Mouse (Mus musculus) CH12.LX (cell line): ENCODE results near the gene Rora. TPM values are rescaled to one million over a fixed set of nuclear protein-coding genes. Genes with fewer than 3 reads are reported as not detected.

Source experiments
- DNase-seq: peaks from one replicate; pipeline ENCODE4 v3.0.0-alpha.2; 2013; ENCODE audit errors: extremely low read depth
- H3K27ac ChIP-seq: 2 replicates; pipeline ENCODE4 v1.5.1; 2012; ENCODE audit warnings: low read depth, mild to moderate bottlenecking, control low read depth, moderate library complexity; ENCODE audit not compliant: insufficient read depth
- H3K27me3 ChIP-seq: replicated peaks from 2 replicates; pipeline ENCODE3; 2012; ENCODE audit warnings: inconsistent platforms
- H3K36me3 ChIP-seq, 2 experiments: replicated peaks in 1 of 2; 2 replicates each; pipeline versions ENCODE3 to v1.6.1; 2012; ENCODE audit warnings: inconsistent platforms in 1 of 2, low read length in 1 of 2, mild to moderate bottlenecking in 1 of 2, mixed read lengths in 1 of 2, moderate library complexity in 1 of 2; ENCODE audit not compliant: control insufficient read depth in 1 of 2, insufficient read depth in 1 of 2
- H3K4me1 ChIP-seq, 2 experiments: 2 replicates each; pipeline ENCODE4 v1.6.1; 2012; ENCODE audit warnings: inconsistent platforms in 1 of 2, moderate library complexity in 1 of 2; ENCODE audit not compliant: insufficient read depth in 2 of 2, control insufficient read depth in 1 of 2
- H3K4me2 ChIP-seq: 2 replicates; pipeline ENCODE4 v1.6.1; 2012; ENCODE audit warnings: low read depth, mild to moderate bottlenecking, control low read depth; ENCODE audit not compliant: poor library complexity, insufficient read depth, severe bottlenecking
- H3K4me3 ChIP-seq, 3 experiments: fragments of 150-350 bp in 1 of 3; sonication (generic) in 1 of 3; replicated peaks in 1 of 3; 2 replicates each; pipeline versions ENCODE3 to v1.5.1; 2011 to 2012; ENCODE audit warnings: low read depth in 2 of 3, low read length in 2 of 3, mild to moderate bottlenecking in 2 of 3, moderate library complexity in 2 of 3, control low read depth in 1 of 3, improper control_type of control experiment in 1 of 3, inconsistent platforms in 1 of 3, mixed read lengths in 1 of 3; ENCODE audit not compliant: poor library complexity in 1 of 3
- H3K79me2 ChIP-seq: replicated peaks from 2 replicates; pipeline ENCODE4 v1.6.1; 2012; ENCODE audit warnings: mild to moderate bottlenecking, moderate library complexity; ENCODE audit not compliant: control insufficient read depth, poor library complexity, insufficient read depth, severe bottlenecking; ENCODE audit errors: extremely low read depth
- H3K9ac ChIP-seq: 2 replicates; pipeline ENCODE4 v1.6.1; 2012; ENCODE audit warnings: low read depth, mild to moderate bottlenecking, control low read depth, moderate library complexity; ENCODE audit not compliant: insufficient read depth
- H3K9me3 ChIP-seq: replicated peaks from 2 replicates; pipeline ENCODE3; 2012; ENCODE audit warnings: low read length, inconsistent platforms, mixed read lengths
- BHLHE40 ChIP-seq: IDR thresholded peaks from 2 replicates; pipeline ENCODE4 v1.6.1; 2011; ENCODE audit warnings: mild to moderate bottlenecking, low read depth, low read length, improper control_type of control experiment
- E2F4 ChIP-seq: IDR thresholded peaks from 2 replicates; pipeline ENCODE4 v1.6.1; 2011; ENCODE audit warnings: low read depth, low read length, improper control_type of control experiment; ENCODE audit not compliant: insufficient replicate concordance
- EP300 ChIP-seq: IDR thresholded peaks from 2 replicates; pipeline ENCODE4 v1.6.1; 2011; ENCODE audit warnings: low read length, improper control_type of control experiment
- ETS1 ChIP-seq: conservative IDR thresholded peaks from 2 replicates; pipeline ENCODE4 v1.6.1; 2012; ENCODE audit warnings: low read depth, mild to moderate bottlenecking, inconsistent platforms, low read length, improper control_type of control experiment, moderate library complexity
- GABPA ChIP-seq: IDR thresholded peaks from 2 replicates; pipeline ENCODE4 v1.6.1; 2012; ENCODE audit warnings: low read depth, low read length, improper control_type of control experiment, inconsistent platforms; ENCODE audit not compliant: insufficient replicate concordance
- HCFC1 ChIP-seq: IDR thresholded peaks from 2 replicates; pipeline ENCODE4 v1.6.1; 2012; ENCODE audit warnings: low read depth, mild to moderate bottlenecking, inconsistent platforms, low read length, improper control_type of control experiment
- IRF4 ChIP-seq: IDR thresholded peaks from 2 replicates; pipeline ENCODE4 v1.6.1; 2014; ENCODE audit warnings: low read depth, mild to moderate bottlenecking, inconsistent platforms, low read length, improper control_type of control experiment
- KAT2A ChIP-seq: IDR thresholded peaks from 2 replicates; pipeline ENCODE4 v1.6.1; 2012; ENCODE audit warnings: low read length, improper control_type of control experiment, inconsistent platforms; ENCODE audit not compliant: insufficient replicate concordance
- MAX ChIP-seq: IDR thresholded peaks from 2 replicates; pipeline ENCODE4 v1.6.1; 2011; ENCODE audit warnings: low read length, improper control_type of control experiment
- MAZ ChIP-seq: IDR thresholded peaks from 2 replicates; pipeline ENCODE4 v1.6.1; 2012; ENCODE audit warnings: low read depth, mild to moderate bottlenecking, inconsistent platforms, low read length, improper control_type of control experiment, moderate library complexity
- NRF1 ChIP-seq: IDR thresholded peaks from 2 replicates; pipeline ENCODE4 v1.6.1; 2014; ENCODE audit warnings: low read depth, mild to moderate bottlenecking, inconsistent platforms, low read length, improper control_type of control experiment, moderate library complexity
- POLR2AphosphoS2 ChIP-seq: IDR thresholded peaks from 2 replicates; pipeline ENCODE4 v1.6.1; 2011; ENCODE audit warnings: low read depth, low read length, improper control_type of control experiment
- RAD21 ChIP-seq: IDR thresholded peaks from 2 replicates; pipeline ENCODE4 v1.6.1; 2011; ENCODE audit warnings: low read depth, mild to moderate bottlenecking, low read length, improper control_type of control experiment, moderate library complexity
- RCOR1 ChIP-seq: conservative IDR thresholded peaks from 2 replicates; pipeline ENCODE4 v1.6.1; 2012; ENCODE audit warnings: low read depth, mild to moderate bottlenecking, inconsistent platforms, low read length, improper control_type of control experiment
- SIN3A ChIP-seq: IDR thresholded peaks from 2 replicates; pipeline ENCODE4 v1.6.1; 2012; ENCODE audit warnings: low read length, improper control_type of control experiment, inconsistent platforms
- SMC3 ChIP-seq: IDR thresholded peaks from 2 replicates; pipeline ENCODE4 v1.6.1; 2011; ENCODE audit warnings: low read depth, low read length, improper control_type of control experiment
- TBP ChIP-seq: conservative IDR thresholded peaks from 2 replicates; pipeline ENCODE4 v1.6.1; 2011; ENCODE audit warnings: low read depth, low read length, improper control_type of control experiment
- ZC3H11A ChIP-seq: IDR thresholded peaks from 2 replicates; pipeline ENCODE4 v1.6.1; 2012; ENCODE audit warnings: low read depth, mild to moderate bottlenecking, inconsistent platforms, low read length, improper control_type of control experiment
- ZKSCAN1 ChIP-seq: IDR thresholded peaks from 2 replicates; pipeline ENCODE4 v1.6.1; 2012; ENCODE audit warnings: low read depth, inconsistent platforms, low read length, improper control_type of control experiment, borderline replicate concordance
- ZNF384 ChIP-seq: IDR thresholded peaks from 2 replicates; pipeline ENCODE4 v1.6.1; 2012; ENCODE audit warnings: low read depth, low read length, improper control_type of control experiment, inconsistent platforms
- dilution Hi-C: fragments of 300-500 bp; cut with MboI; formaldehyde crosslinking; loops from 2 replicates; pipeline ENCODE4 v1.14.3; 2020; ENCODE audit warnings: low sequenced_read_pairs; ENCODE audit not compliant: extremely low pct_unique_long_range_greater_than_20kb, extremely low pct_ligation_motif_present
- in situ Hi-C: fragments of 300-500 bp; cut with MboI; formaldehyde crosslinking; loops from 3 replicates; pipeline ENCODE4 v1.14.3; 2019; ENCODE audit warnings: low sequenced_read_pairs, low pct_ligation_motif_present, low pct_unique_long_range_greater_than_20kb, mixed read lengths
- polyA plus RNA-seq: library from polyadenylated mRNA; unstranded; fragments of >175 nt; gene quantifications from 2 replicates; pipeline ENCODE4 v1.2.1, GENCODE M21; 2012; ENCODE audit warnings: low read depth; ENCODE audit not compliant: insufficient read length
- total RNA-seq, 2 experiments: library from RNA; depleted of rRNA; stranded (reverse); fragments of 300-350 nt in 1 of 2; fragments of >200 nt in 1 of 2; gene quantifications; 2 replicates each; pipeline ENCODE4 v1.2.3; 2012 to 2014

The Rora gene
- total and polyA plus RNA-seq, 3 experiments, result 0.36 to 0.66 (median 0.64) TPM

GRCm38 (mm10) chr9:69110301-69110674 lies 456.7 kb downstream of the Rora start:
- DNase-seq, result no peak
- no peak for TF ChIP-seq ZC3H11A
- no peak for TF ChIP-seq SMC3
- no peak for TF ChIP-seq IRF4
- no peak for TF ChIP-seq KAT2A
- no peak for TF ChIP-seq TBP
- no peak for TF ChIP-seq NRF1
- TF ChIP-seq RCOR1, result no peak
- TF ChIP-seq MAX, result no peak
- no peak for TF ChIP-seq BHLHE40
- TF ChIP-seq ETS1, result no peak
- TF ChIP-seq ZKSCAN1, result no peak
- no peak for TF ChIP-seq MAZ
- no peak for TF ChIP-seq HCFC1
- no peak for TF ChIP-seq POLR2AphosphoS2
- in situ Hi-C loops, result no loop called here
- Histone ChIP-seq H3K9ac (no peak overlapping the region), H3K4me3 (no peak overlapping the region), H3K36me3 (no peaks in the 10 kb centered on the region), H3K27me3 (no peaks in the 10 kb centered on the region), H3K27ac (no peak overlapping the region), H3K4me2 (no peak overlapping the region), H3K9me3 (no peaks in the 10 kb centered on the region), H3K79me2 (no peaks in the 10 kb centered on the region), H3K4me1 (0 out of 4 replicates have a peak, but pooled peaks cover 0 to 4% of the 10 kb centered on the region in 2 experiments)
- dilution Hi-C loops, result no loop called here

- DNase-seq, result no peak
- H3K9ac ChIP-seq, result no peak overlapping the region
- H3K9me3 ChIP-seq, result no peaks in the 10 kb centered on the region
- H3K79me2 ChIP-seq, result no peaks in the 10 kb centered on the region
- H3K36me3 ChIP-seq, result no peaks in the 10 kb centered on the region
- H3K4me3 ChIP-seq, result no peak overlapping the region
- H3K4me1 ChIP-seq, result 0 out of 4 replicates have a peak, but pooled peaks cover 0 to 4% of the 10 kb centered on the region in 2 experiments
- dilution Hi-C loops, result no loop called here
- in situ Hi-C loops, result no loop called here
- TF ChIP-seq ZNF384 (no peak), RAD21 (no peak), SIN3A (no peak), E2F4 (no peak), EP300 (no peak), GABPA (no peak)
- no peak overlapping the region for H3K4me2 ChIP-seq
- H3K27me3 ChIP-seq, result no peaks in the 10 kb centered on the region
- no peak overlapping the region for H3K27ac ChIP-seq
Observed at GRCm38 (mm10) chr9:69110706-69111105, 457.1 kb downstream of the Rora start.
